Mouse (Mus musculus) cerebellum, adult (tissue): ENCODE measurements around the gene BC107364.
"Not testable (repeated sequence)": the region's sequence is repeated elsewhere in the genome, so short reads cannot be mapped to it uniquely, and the experiment has no call there.

Experiments used
- ATAC-seq: cut with Nextera tagmentation; 2 replicates; pipeline ENCODE4 v1.9.2; 2017; ENCODE audit warnings: mild to moderate bottlenecking, moderate library complexity, mixed read lengths; ENCODE audit not compliant: insufficient number of reproducible peaks, low FRiP score, low TSS enrichment

The BC107364 gene

GRCm38 (mm10) chr3:96417850-96418815 is 34.0 kb downstream of the BC107364 start:
- no peak for ATAC-seq

- no peak for ATAC-seq
Observed at GRCm38 (mm10) chr3:96416595-96416994, 35.5 kb downstream of the BC107364 start.

GRCm38 (mm10) chr3:96416056-96416455 is 36.0 kb downstream of the BC107364 start:
- no peak for ATAC-seq

- ATAC-seq, result no peak
Observed at GRCm38 (mm10) chr3:96414951-96415327, 37.2 kb downstream of the BC107364 start.

- no peak for ATAC-seq
Observed at GRCm38 (mm10) chr3:96414126-96414950, 37.8 kb downstream of the BC107364 start.

- ATAC-seq, result no peak
Observed at GRCm38 (mm10) chr3:96413581-96414125, 38.5 kb downstream of the BC107364 start.

GRCm38 (mm10) chr3:96411821-96412220 is 40.3 kb downstream of the BC107364 start:
- ATAC-seq, result no peak

GRCm38 (mm10) chr3:96410966-96411365 is 41.1 kb downstream of the BC107364 start:
- ATAC-seq, result no peak

GRCm38 (mm10) chr3:96409701-96410246 is 42.3 kb downstream of the BC107364 start:
- ATAC-seq, result no peak

- not testable (repeated sequence) for ATAC-seq
Observed at GRCm38 (mm10) chr3:96408111-96408510, 44.0 kb downstream of the BC107364 start.

- no peak for ATAC-seq
Observed at GRCm38 (mm10) chr3:96405541-96406503, 46.3 kb downstream of the BC107364 start.

GRCm38 (mm10) chr3:96405004-96405403 is 47.1 kb downstream of the BC107364 start:
- no peak for ATAC-seq

- no peak for ATAC-seq
Observed at GRCm38 (mm10) chr3:96404450-96404849, 47.7 kb downstream of the BC107364 start.

GRCm38 (mm10) chr3:96403016-96403415 is 49.1 kb downstream of the BC107364 start:
- ATAC-seq, result no peak

GRCm38 (mm10) chr3:96401832-96402501 is 50.1 kb downstream of the BC107364 start:
- no peak for ATAC-seq

- no peak for ATAC-seq
Observed at GRCm38 (mm10) chr3:96401474-96401831, 50.7 kb downstream of the BC107364 start.

GRCm38 (mm10) chr3:96398911-96399310 is 53.2 kb downstream of the BC107364 start:
- no peak for ATAC-seq

- ATAC-seq, result no peak
Observed at GRCm38 (mm10) chr3:96396857-96397256, 55.2 kb downstream of the BC107364 start.

GRCm38 (mm10) chr3:96387202-96387601 is 64.9 kb downstream of the BC107364 start:
- ATAC-seq, result not testable (repeated sequence)
